Comparison of ENCODE assay signal across 7 mouse cellular contexts in the genomic region with DNA sequence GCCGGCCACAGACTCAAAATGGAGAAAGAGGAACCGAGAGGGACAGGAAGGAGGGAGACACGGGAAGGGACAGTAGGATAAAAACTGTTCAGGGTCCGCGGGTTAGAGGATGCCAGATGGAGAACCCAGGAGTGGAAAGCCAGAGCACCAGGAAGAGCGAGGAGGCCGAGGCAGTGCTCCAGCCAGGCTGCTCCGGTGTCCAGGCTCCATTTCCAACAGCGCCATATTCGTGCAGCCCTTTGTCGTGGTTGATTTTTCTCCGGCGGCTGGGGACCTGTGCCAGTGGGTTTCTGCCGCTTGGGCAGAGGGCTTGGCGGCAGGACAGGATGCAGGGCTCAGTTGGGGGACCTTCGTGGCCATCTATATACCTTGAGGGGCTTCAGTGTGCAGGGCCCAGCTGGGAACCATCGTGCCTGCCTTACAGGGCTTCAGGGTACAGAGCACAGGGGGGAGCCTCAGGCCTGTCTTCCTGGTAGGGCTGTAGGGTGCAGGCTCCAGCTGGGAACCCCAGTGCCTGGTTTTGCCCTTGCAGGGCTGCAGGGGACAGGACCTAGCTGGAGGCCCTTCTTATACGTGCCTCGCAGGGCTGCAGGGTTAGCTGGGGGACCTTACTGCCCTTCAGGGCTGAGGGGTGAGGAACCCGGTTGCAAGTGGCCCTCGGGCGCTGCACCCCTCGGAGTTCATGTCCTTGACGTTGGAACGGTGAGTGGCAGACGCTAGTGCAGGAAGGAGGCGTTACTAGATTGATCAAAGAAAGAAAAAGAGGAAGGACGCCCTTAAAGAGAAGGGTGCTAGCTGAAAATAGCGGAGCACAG.
DNase-seq lines count a peak whose midpoint lies in the region; ATAC-seq and TF ChIP-seq lines count a peak whose summit lies in the region.

No protein-coding gene starts in this region.

- H3K9me3 ChIP-seq in megakaryocyte, embryonic 14.5 days: 0 out of 2 replicates have a peak, but pooled peaks cover 4% of the 10 kb centered on the region

- WGBS in small intestine, adult 2 months: 3% methylated on average over 29 of the region's 29 CpGs

- intact Hi-C loops in left cerebral cortex, postnatal 25 days (cut with DNase I): loop anchor here (5.0 to 10.0 kb wide), 2 partner anchors 64 to 584 kb away; a partner anchor contains a TSS

- H3K27ac ChIP-seq in cortical plate, adult 2 months (ENCODE audit: insufficient read depth, low read length): 0 out of 2 replicates have a peak overlapping the region, but pooled peaks have one; percentile 11
- H3K27ac ChIP-seq in small intestine, adult 2 months (ENCODE audit: insufficient read depth, low read depth, low read length): no peak overlapping the region

- peaks cover 24% of the 10 kb centered on the region for H3K27me3 ChIP-seq in megakaryocyte, embryonic 14.5 days (replicated peaks)
- H3K27me3 ChIP-seq in small intestine, adult 2 months (ENCODE audit: control insufficient read depth, insufficient read depth, low read length): peaks cover 22% of the 10 kb centered on the region

- ATAC-seq in activated CD4-positive, CD25-positive, alpha-beta regulatory T cell, adult 4 months: peak; percentile 86
- ATAC-seq in inflammation-experienced regulatory T-cells, adult 6 months: peak; percentile 83

- no peak for TF ChIP-seq CTCF in cortical plate, adult 2 months (IDR thresholded peaks at IDR 0.05; ENCODE audit: extremely low read depth, insufficient read depth, low read length)
- no peak for TF ChIP-seq CTCF in small intestine, adult 2 months (IDR thresholded peaks at IDR 0.05; ENCODE audit: extremely low read depth, insufficient read length, insufficient replicate concordance, low read depth, low read length)

- H3K4me3 ChIP-seq in cortical plate, adult 2 months (ENCODE audit: insufficient read depth, low read length): peak overlapping the region; percentile 62
- peak overlapping the region; percentile 91 for H3K4me3 ChIP-seq in megakaryocyte, embryonic 14.5 days (replicated peaks)
- H3K4me3 ChIP-seq in small intestine, adult 2 months (ENCODE audit: low read depth, low read length): peak overlapping the region; percentile 58

- peak; percentile 16 for DNase-seq in gastrocnemius, postnatal 25 days
- DNase-seq in left cerebral cortex, postnatal 25 days (ENCODE audit: low spot score in 2 of 2): peak; percentile 28

- TF ChIP-seq POLR2A in cortical plate, adult 2 months (IDR thresholded peaks at IDR 0.05; ENCODE audit: extremely low read depth, insufficient read depth, low read length): no peak
- TF ChIP-seq POLR2A in small intestine, adult 2 months (IDR thresholded peaks at IDR 0.05; ENCODE audit: low read depth, low read length): no peak

- H3K4me1 ChIP-seq in cortical plate, adult 2 months (ENCODE audit: control insufficient read depth, insufficient read depth, low read length): no peaks in the 10 kb centered on the region
- H3K4me1 ChIP-seq in megakaryocyte, embryonic 14.5 days: peaks cover 20% of the 10 kb centered on the region
- peaks cover 12% of the 10 kb centered on the region for H3K4me1 ChIP-seq in small intestine, adult 2 months (ENCODE audit: control insufficient read depth, insufficient read depth, insufficient read length, low read length)

- H3K36me3 ChIP-seq in megakaryocyte, embryonic 14.5 days (replicated peaks; ENCODE audit: low read length): no peaks in the 10 kb centered on the region
- H3K36me3 ChIP-seq in small intestine, adult 2 months (ENCODE audit: control insufficient read depth, insufficient read depth, low read length): no peaks in the 10 kb centered on the region
